Mouse (Mus musculus): ENCODE data around the gene 4930512M02Rik.
A peak's percentile ranks its signal among the peaks of the same experiment; 100 is the strongest.

4930512M02Rik gene

DNA sequence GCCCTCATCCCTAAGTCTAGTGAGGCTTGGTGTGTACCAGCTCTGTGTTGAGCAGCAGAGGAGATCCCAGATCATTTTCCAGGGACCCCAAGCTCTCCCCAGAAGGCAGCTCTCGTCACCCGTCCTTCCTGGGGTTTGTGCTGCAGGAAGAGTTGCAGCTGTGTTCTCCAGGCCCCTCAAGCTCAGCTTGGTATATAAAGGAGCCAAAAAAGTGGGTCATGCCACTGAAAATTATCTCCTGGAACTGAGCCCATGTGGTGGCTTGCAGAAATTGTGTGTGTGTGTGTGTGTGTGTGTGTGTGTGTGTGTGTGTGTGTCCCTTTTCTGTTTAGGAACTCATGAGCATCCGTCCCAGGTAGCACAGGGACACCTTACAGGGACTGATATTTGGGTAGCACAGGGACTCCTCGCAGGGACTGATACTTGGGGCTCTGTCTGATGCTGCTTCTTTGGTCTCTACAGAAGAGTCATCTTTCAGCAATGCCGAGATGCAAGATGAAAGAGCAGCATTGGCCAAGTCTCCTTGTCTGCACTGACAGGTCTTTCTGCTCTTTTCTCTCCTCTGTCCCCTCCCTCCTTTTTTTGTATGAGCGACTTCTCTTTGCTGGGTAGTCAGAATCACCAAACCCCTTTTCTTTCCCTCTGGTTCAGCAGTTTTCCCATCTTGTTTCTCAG, 62.4 kb downstream of the 4930512M02Rik start:
- DNase-seq (ENCODE audit: extremely low spot score, low read depth, low spot score), result no peak

DNA sequence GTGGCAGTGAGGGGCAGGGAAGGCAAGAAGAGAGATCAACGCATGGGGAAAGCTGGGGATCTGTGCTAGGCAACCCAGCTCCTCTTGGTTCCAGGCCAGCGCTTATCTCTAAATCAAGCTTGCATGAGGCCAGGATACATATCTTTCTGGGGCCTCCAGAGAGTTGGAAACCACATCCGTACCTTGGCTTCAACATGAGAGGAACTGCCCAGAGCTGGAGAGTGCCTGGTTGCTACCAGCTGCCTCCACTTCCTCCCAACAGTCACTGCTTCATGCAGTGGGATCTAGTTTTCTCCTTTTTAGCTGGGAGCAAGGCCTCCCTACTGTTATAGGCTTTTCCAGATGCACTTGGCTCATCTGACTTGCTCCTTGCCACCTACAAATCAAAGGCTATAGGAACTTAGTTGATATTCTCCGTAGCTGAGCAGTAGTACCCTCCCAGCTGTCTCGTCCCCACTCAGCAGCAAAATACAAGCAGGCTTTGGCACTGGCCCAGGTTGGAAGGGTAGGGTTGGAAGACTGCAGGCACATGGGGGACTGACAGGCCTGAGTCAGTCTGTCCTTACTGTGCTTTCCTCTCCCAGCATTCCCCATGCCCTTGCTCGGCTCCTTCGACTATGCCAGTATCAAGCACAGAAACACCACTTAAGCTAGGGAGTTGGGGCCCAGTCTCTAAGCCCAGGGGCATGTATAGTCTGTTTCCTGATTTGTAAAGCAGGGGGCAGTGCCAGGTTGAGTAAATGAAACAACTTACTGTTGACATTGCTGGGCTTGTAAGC, 63.2 kb downstream of the 4930512M02Rik start:
- no peak for DNase-seq (ENCODE audit: extremely low spot score, low read depth, low spot score)

DNA sequence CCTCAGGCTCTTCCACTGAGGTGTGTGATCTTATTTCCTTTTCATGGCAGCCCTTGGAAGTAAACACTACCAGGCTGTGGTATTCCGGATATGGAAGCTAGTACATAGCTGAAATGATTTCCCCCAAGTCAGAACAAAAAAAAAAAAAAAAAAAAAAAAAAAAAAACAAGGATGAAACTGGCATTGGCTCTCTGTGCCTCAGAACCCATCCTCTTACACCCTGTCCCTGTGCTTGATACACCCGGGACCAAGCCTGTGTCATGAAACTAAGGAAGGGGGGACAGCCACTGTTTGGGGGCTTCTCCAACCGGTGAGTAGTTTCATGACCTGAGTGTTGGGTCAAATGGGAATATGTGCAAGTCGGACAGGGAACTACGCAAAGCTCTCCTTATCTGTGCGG, 66.5 kb downstream of the 4930512M02Rik start:
- DNase-seq (ENCODE audit: extremely low spot score, low read depth, low spot score), result no peak

DNA sequence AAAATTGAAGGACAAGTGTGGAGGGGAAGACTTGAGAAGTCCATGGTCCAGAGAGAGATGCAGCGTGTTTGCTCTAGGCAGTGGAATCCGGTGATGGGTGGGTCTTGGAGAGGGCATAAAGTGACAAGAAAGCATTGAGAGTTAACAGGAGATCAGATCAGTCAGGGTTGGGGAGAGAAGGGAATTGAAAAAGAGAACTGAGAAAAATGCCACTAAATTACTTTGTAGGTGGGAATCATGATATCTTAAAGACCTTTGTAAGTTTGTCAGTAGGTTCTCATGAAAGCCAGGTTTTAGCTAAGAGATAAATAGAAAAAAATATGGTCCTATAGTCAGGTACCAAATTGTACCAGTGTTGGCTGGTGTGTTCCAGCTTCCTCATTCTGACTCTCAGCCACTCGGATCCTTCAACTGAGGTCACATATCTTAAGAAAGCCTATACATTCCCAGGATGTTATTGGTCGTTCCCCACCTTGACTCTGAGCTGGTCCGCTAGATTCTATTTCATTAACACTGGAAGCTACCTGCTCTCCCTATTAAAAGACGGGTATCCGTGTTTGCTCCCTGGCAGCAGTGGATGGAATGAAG, 68.4 kb downstream of the 4930512M02Rik start:
- no peak for DNase-seq (ENCODE audit: extremely low spot score, low read depth, low spot score)

DNA sequence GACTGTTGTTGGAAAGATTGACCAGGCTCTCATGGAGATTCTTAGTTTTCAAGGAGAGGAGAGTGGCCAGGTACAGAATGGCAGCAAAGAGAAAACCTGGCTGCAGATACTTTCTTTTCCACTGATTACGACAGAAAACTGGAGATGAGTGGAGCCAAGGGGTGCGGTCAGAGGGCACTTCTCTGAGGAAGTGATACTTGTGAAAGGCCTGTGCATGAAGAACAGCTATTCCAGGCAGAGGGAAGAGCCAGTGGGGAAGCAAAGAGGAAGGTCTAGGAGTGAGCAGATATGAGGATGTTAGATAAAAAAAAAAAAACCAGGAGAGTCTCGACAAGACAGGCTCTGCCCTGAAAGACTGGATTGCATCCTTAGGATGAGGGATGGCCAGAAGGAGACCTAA, 69.0 kb downstream of the 4930512M02Rik start:
- no peak for DNase-seq (ENCODE audit: extremely low spot score, low read depth, low spot score)

- peak; percentile 2 for DNase-seq (ENCODE audit: extremely low spot score, low read depth, low spot score)
These were observed 70.3 kb downstream of the 4930512M02Rik start for GRCm38 (mm10) chr11:11557173-11557967.

GRCm38 (mm10) chr11:11556186-11556585, 71.4 kb downstream of the 4930512M02Rik start:
- DNase-seq (ENCODE audit: extremely low spot score, low read depth, low spot score), result no peak

DNA sequence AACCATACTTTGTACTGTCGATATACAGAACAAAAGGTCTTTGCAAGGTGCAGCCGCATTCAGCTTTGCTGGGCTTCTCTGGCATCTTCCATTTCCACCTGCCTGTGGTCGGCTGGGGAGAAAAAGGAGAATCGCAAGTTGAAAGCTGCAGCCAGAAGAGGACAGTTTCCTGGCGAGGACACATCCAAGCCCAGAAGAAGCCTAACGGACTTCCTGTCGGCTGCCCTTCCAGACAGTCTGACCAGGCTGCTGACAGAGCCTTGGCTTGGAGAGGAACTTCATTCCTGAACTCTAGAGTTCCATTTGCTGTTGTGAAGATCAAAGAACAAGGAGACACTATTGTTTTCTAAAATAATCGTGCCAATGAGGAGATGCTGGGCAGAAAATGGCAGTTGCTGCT, 72.1 kb downstream of the 4930512M02Rik start:
- no peak for DNase-seq (ENCODE audit: extremely low spot score, low read depth, low spot score)

- DNase-seq (ENCODE audit: extremely low spot score, low read depth, low spot score), result no peak
These were observed 79.9 kb downstream of the 4930512M02Rik start for GRCm38 (mm10) chr11:11547597-11548240.

- DNase-seq (ENCODE audit: extremely low spot score, low read depth, low spot score), result no peak
These were observed 80.6 kb downstream of the 4930512M02Rik start for GRCm38 (mm10) chr11:11546903-11547511.

DNA sequence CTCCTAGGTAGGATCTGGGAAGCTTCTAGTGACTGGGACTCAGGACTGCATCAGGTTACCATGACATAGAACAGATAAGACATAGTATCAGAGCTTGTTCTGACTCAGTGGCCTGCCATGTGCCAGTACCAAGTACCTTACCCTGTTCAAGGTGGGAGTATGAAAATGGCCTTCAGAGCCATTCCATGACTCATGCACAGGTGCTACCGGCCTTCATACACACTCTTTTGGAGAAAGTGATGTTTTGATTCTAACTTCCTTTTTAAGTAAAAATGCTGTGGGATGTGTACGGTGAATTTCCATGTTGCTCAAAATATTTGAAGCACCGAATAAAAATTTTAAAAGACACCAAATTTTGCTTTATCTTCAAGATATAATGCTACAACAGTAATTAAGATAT, 81.7 kb downstream of the 4930512M02Rik start:
- DNase-seq (ENCODE audit: extremely low spot score, low read depth, low spot score), result no peak

All from hindlimb bud, embryonic 11.5 days (tissue).